Mouse (Mus musculus): ENCODE measurements around the gene Ypel3.

The Ypel3 gene

DNA sequence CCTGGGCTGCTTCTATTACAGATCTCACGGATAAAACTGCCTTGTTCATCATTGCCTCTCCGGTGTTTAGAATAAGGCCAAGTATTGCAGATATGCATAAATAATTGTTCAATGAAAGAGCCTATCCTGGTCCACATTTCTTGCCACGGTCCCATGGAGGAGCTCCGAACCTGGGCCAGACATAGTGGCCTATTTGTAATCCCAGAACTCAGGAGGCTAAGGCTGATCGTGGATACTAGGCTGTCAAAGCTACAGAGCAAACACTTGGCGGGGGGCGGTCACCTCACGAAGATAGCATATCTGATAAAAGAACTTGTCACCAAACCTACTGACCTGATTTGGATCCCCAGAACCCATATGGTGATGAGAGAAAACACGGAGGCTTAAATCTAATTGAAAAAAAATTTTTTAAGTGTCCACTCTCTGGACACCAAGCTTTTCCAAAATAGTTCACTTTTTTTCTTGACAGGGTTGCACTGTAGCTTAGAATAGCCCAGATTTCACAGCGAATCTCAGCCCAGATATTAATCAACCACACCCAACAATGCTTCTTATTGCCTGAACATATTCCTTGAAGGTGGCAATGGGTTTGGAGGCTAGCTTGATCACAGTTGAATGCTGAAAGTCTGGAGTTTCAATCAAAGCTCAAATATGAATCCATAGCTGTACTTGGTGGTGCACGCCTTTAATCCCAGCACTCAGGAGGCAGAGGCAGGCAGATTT, 16.1 kb downstream of the Ypel3 start:
- Histone ChIP-seq H3K4me1 (replicated peaks; ENCODE audit: low read depth, low read length) (peaks cover 79% of the 10 kb centered on the region), H3K4me3 (replicated peaks; ENCODE audit: low read length) (peak overlapping the region; percentile 98), H3K9me3 (ENCODE audit: low read length) (no peaks in the 10 kb centered on the region), H3K27me3 (ENCODE audit: insufficient read depth, low read length) (no peaks in the 10 kb centered on the region), H3K36me3 (ENCODE audit: insufficient read depth, low read length) (peaks cover 75% of the 10 kb centered on the region)
- TF ChIP-seq NANOG (IDR thresholded peaks at IDR 0.05; ENCODE audit: borderline replicate concordance, low read length) (no peak), CTCF (conservative IDR thresholded peaks at IDR 0.05; ENCODE audit: low read length) (no peak), POU5F1 (IDR thresholded peaks at IDR 0.05; ENCODE audit: borderline replicate concordance, low read length) (no peak)

DNA sequence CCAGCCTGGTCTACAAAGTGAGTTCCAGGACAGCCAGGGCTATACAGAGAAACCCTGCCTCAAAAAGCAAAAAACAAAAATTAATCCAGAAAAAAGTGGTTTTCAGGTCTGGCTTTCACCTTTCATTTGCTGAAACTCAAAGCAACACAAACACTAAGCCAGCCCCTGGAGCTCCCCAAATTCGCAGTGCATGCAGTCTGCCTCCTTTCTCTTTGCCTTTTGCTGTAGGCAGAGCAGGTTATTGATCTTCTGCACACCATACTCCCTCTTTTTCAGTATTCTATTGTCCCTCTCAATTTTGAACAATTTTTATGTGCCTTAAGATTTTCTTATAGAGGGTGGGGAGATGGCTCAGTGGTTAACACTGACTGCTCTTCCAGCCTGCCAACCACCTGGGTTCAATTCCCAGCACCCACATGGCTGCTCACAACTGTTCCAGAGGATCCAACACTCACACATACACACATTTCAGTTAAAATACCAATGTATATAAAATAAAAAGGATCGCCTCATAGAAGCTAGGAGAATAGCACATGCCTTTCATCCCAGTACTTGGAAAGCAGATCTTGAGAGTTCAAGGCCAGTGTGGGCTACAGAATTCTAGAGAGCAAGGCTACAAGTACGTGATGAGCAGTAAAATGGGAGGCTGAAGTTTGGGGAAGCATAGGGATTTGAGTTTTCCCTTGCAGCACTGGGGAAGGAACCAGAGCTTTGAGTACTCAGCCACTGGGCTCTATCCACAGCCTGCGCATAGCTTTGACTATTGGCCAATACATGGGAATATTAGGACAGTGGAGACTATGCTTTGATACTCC, 16.9 kb downstream of the Ypel3 start:
- Histone ChIP-seq H3K4me1 (replicated peaks; ENCODE audit: low read depth, low read length) (peaks cover 72% of the 10 kb centered on the region), H3K27me3 (ENCODE audit: insufficient read depth, low read length) (no peaks in the 10 kb centered on the region), H3K36me3 (ENCODE audit: insufficient read depth, low read length) (peaks cover 73% of the 10 kb centered on the region), H3K4me3 (replicated peaks; ENCODE audit: low read length) (peak overlapping the region; percentile 98), H3K9me3 (ENCODE audit: low read length) (no peaks in the 10 kb centered on the region)
- no peak for TF ChIP-seq CTCF (conservative IDR thresholded peaks at IDR 0.05; ENCODE audit: low read length)
- no peak for TF ChIP-seq POU5F1 (IDR thresholded peaks at IDR 0.05; ENCODE audit: borderline replicate concordance, low read length)
- no peak for TF ChIP-seq NANOG (IDR thresholded peaks at IDR 0.05; ENCODE audit: borderline replicate concordance, low read length)

DNA sequence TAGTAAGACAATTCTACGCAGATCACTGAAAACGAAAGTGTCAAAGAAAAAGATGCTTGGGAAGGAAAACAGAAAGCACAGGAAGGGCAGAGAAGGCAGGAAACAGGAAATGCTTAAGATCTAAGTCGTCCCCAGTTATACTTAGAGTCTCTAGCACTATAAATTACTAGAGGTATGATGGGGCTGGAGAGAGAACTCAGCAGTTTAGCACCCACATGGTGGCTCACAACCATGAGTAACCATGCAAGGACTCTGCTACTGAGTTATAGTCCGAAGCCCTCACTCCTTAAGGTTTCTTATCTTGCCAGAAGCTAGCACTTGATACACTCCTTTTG, 17.5 kb downstream of the Ypel3 start:
- no peaks in the 10 kb centered on the region for H3K9me3 ChIP-seq (ENCODE audit: low read length)
- no peak overlapping the region for H3K4me3 ChIP-seq (replicated peaks; ENCODE audit: low read length)
- TF ChIP-seq CTCF (conservative IDR thresholded peaks at IDR 0.05; ENCODE audit: low read length) (no peak), NANOG (IDR thresholded peaks at IDR 0.05; ENCODE audit: borderline replicate concordance, low read length) (no peak), POU5F1 (IDR thresholded peaks at IDR 0.05; ENCODE audit: borderline replicate concordance, low read length) (no peak)
- H3K4me1 ChIP-seq (replicated peaks; ENCODE audit: low read depth, low read length), result peaks cover 66% of the 10 kb centered on the region
- no peaks in the 10 kb centered on the region for H3K27me3 ChIP-seq (ENCODE audit: insufficient read depth, low read length)
- peaks cover 68% of the 10 kb centered on the region for H3K36me3 ChIP-seq (ENCODE audit: insufficient read depth, low read length)

DNA sequence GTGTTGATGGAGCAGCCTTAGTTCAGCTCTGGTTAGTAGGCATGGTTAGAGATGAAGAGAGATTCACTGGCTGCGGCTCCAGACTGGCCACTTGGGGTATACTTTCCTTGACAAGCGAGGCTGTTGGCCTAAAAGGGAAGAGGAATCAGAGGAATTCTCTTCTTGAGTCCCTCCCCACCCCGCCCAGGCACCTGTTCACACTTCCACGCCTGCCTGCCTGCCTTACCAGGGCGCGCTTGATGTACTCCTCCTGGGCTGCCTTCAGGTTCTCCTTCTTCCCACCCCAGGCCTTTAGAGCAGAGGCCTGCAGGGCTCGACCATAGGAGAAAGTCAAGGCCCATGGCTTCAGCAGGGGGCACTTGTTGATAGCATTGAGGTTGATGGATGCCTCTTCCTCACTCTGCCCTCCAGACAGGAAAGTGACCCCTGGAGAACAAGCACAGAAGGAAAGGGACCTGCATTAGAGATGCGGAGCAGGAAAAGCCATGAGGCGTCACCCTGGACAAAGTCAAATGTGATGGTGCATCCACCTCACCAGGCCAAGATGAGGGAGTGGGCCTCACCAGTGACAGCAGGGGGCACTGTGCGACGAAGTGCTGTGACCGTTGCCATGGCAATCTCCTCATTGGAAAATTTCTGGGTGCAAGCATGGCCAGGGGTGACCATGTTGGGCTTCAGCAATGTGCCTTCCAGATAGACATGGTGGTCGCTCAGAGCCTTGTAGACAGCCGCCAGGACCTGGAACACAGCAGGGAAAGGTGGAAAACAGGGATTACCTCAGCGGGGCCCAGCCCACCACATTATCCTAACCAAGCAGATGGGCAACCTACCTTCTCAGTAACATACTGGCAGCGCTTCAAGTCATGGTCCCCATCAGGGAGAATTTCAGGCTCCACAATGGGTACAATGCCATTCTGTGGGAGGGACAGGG, 18.9 kb downstream of the Ypel3 start:
- peaks cover 55% of the 10 kb centered on the region for H3K36me3 ChIP-seq (ENCODE audit: insufficient read depth, low read length)
- H3K4me1 ChIP-seq (replicated peaks; ENCODE audit: low read depth, low read length), result peaks cover 60% of the 10 kb centered on the region
- TF ChIP-seq CTCF (conservative IDR thresholded peaks at IDR 0.05; ENCODE audit: low read length) (no peak), NANOG (IDR thresholded peaks at IDR 0.05; ENCODE audit: borderline replicate concordance, low read length) (no peak), POU5F1 (IDR thresholded peaks at IDR 0.05; ENCODE audit: borderline replicate concordance, low read length) (no peak)
- peak overlapping the region; percentile 99 for H3K4me3 ChIP-seq (replicated peaks; ENCODE audit: low read length)
- no peaks in the 10 kb centered on the region for H3K9me3 ChIP-seq (ENCODE audit: low read length)
- no peaks in the 10 kb centered on the region for H3K27me3 ChIP-seq (ENCODE audit: insufficient read depth, low read length)

DNA sequence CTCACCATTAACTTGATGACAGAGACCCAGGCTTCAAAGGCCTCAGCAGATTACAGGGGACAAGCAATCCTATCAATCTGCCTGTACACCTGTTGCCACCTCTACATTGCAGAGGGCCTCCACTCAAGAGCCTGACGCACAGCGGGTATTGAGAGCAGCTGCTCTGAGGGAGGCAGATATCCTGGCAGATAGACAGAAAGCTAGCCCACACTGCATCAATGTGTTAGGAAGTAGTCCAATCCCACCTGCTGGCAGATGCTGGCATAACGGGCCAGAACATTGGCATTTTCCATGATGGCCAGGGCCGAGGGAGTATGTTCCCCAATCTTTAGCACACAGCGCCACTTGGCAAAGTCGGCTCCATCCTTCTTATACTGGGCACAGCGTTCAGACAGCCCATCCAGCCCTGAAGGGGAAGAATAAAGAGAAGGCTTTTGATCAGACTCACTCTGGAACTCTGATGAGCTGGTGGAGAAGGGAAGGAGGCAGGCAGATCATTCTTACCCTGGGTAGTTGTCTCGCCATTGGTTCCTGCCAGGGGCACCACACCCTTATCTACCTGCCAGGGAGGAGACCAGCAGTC, 19.7 kb downstream of the Ypel3 start:
- Histone ChIP-seq H3K27me3 (ENCODE audit: insufficient read depth, low read length) (no peaks in the 10 kb centered on the region), H3K9me3 (ENCODE audit: low read length) (no peaks in the 10 kb centered on the region), H3K36me3 (ENCODE audit: insufficient read depth, low read length) (peaks cover 50% of the 10 kb centered on the region), H3K4me1 (replicated peaks; ENCODE audit: low read depth, low read length) (peaks cover 61% of the 10 kb centered on the region), H3K4me3 (replicated peaks; ENCODE audit: low read length) (peak overlapping the region; percentile 99)
- no peak for TF ChIP-seq NANOG (IDR thresholded peaks at IDR 0.05; ENCODE audit: borderline replicate concordance, low read length)
- TF ChIP-seq CTCF (conservative IDR thresholded peaks at IDR 0.05; ENCODE audit: low read length), result peak; percentile 14; the same call in 1 of the 2 replicates

DNA sequence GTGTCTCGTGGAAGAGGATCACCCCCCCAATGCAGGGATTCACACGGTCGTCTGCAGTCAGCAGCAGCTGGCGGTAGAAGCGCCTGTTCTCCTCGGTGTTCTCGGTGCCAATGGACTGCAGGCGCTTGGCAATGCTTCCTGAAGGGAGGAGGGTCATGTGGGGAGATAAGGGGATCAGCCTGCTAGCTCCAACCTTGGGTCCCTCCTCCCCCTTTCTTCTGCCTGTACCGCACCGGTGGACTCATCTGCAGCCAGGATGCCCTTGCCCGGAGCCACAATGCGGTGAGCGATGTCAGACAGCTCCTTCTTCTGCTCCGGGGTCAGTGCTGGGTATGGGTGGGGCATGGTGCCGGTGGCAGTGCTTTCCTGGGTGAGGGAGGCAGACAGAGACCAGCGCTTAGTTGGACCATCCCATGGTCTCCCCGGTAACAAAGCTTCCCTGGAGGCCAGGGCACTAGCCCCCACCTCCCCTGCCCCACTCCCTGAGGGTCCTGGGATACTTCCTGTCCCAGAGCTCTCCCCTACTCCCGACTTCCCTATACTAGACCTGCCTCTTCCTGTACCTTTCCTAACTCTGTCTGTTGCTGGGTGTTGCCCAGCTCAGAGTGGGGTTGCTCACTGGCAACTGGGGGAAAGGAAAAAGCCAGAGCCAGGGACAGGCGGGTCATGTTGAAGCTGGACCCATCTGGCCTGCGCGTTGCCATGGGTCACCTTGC, 20.8 kb downstream of the Ypel3 start, which contains the start of gene Fam57b:
Gene Fam57b, plus strand, starts transcription at position 258 of the 716 bp plus-strand sequence.
- Histone ChIP-seq H3K27me3 (ENCODE audit: insufficient read depth, low read length) (no peaks in the 10 kb centered on the region), H3K9me3 (ENCODE audit: low read length) (no peaks in the 10 kb centered on the region), H3K36me3 (ENCODE audit: insufficient read depth, low read length) (peaks cover 58% of the 10 kb centered on the region), H3K4me1 (replicated peaks; ENCODE audit: low read depth, low read length) (peaks cover 71% of the 10 kb centered on the region), H3K4me3 (replicated peaks; ENCODE audit: low read length) (peak within 1 kb of the TSS; percentile 99)
- TF ChIP-seq POU5F1 (IDR thresholded peaks at IDR 0.05; ENCODE audit: borderline replicate concordance, low read length), result no peak
- TF ChIP-seq NANOG (IDR thresholded peaks at IDR 0.05; ENCODE audit: borderline replicate concordance, low read length), result no peak
- no peak for TF ChIP-seq CTCF (conservative IDR thresholded peaks at IDR 0.05; ENCODE audit: low read length)
